Mouse (Mus musculus): ENCODE results near the gene Ribc1. TPM values are rescaled to one million over a fixed set of nuclear protein-coding genes. Genes with fewer than 3 reads are reported as not detected.
A peak's percentile ranks its signal among the peaks of the same experiment; 100 is the strongest.

Ribc1 gene
- polyA plus RNA-seq, 1 experiment = 0.97 TPM

- Histone ChIP-seq H3K4me3 (no peak overlapping the region), H3K79me2 (ENCODE audit: control insufficient read depth, insufficient read depth) (no peaks in the 10 kb centered on the region), H3ac (ENCODE audit: control insufficient read depth, insufficient read length) (no peak overlapping the region), H3K27me3 (ENCODE audit: control insufficient read depth, insufficient read depth, insufficient read length) (no peaks in the 10 kb centered on the region), H3K36me3 (ENCODE audit: control insufficient read depth, insufficient read depth) (peaks cover 4% of the 10 kb centered on the region), H3K4me2 (ENCODE audit: low read depth) (no peak overlapping the region)
- TF ChIP-seq MYOG (IDR thresholded peaks at IDR 0.05; ENCODE audit: control insufficient read depth in 1 of 3, insufficient read depth in 1 of 3, insufficient read length in 2 of 3, low read depth in 2 of 3) (no peak), USF1 (IDR thresholded peaks at IDR 0.05; ENCODE audit: low read depth) (no peak), REST (IDR thresholded peaks at IDR 0.05; ENCODE audit: insufficient read depth, insufficient read length) (no peak), MAX (IDR thresholded peaks at IDR 0.05; ENCODE audit: low read depth) (no peak), TCF12 (IDR thresholded peaks at IDR 0.05; ENCODE audit: insufficient read depth, poor library complexity, severe bottlenecking) (no peak), TCF3 (IDR thresholded peaks at IDR 0.05; ENCODE audit: insufficient read length, low read depth) (no peak), MYOD1 (IDR thresholded peaks at IDR 0.05; ENCODE audit: control insufficient read depth in 1 of 3, insufficient read length in 2 of 3, low read depth in 2 of 3) (no peak), CEBPB (IDR thresholded peaks at IDR 0.05; ENCODE audit: insufficient read depth, poor library complexity, severe bottlenecking) (no peak)
Measured at GRCm38 (mm10) chrX:152047230-152047629, 31.1 kb upstream of the Ribc1 start.

- Histone ChIP-seq H3ac (ENCODE audit: control insufficient read depth, insufficient read length) (no peak overlapping the region), H3K36me3 (ENCODE audit: control insufficient read depth, insufficient read depth) (peaks cover 9% of the 10 kb centered on the region)
- TF ChIP-seq TCF3 (IDR thresholded peaks at IDR 0.05; ENCODE audit: insufficient read length, low read depth) (no peak), POLR2AphosphoS2 (IDR thresholded peaks at IDR 0.05; ENCODE audit: insufficient read length, low read depth) (no peak), MYOG (IDR thresholded peaks at IDR 0.05; ENCODE audit: control insufficient read depth in 1 of 3, insufficient read depth in 1 of 3, insufficient read length in 2 of 3, low read depth in 2 of 3) (no peak), MYOD1 (IDR thresholded peaks at IDR 0.05; ENCODE audit: control insufficient read depth in 1 of 3, insufficient read length in 2 of 3, low read depth in 2 of 3) (no peak), REST (IDR thresholded peaks at IDR 0.05; ENCODE audit: insufficient read depth, insufficient read length) (no peak), TCF12 (IDR thresholded peaks at IDR 0.05; ENCODE audit: insufficient read depth, poor library complexity, severe bottlenecking) (no peak), POLR2A (IDR thresholded peaks at IDR 0.05; ENCODE audit: insufficient read length, low read depth) (no peak), MAX (IDR thresholded peaks at IDR 0.05; ENCODE audit: low read depth) (no peak), CEBPB (IDR thresholded peaks at IDR 0.05; ENCODE audit: insufficient read depth, poor library complexity, severe bottlenecking) (no peak), E2F4 (IDR thresholded peaks at IDR 0.05; ENCODE audit: insufficient read depth) (no peak), USF1 (IDR thresholded peaks at IDR 0.05; ENCODE audit: low read depth) (no peak), SRF (IDR thresholded peaks at IDR 0.05; ENCODE audit: control insufficient read depth, insufficient read length, low read depth) (no peak)
Measured at GRCm38 (mm10) chrX:152039865-152040264, 23.8 kb upstream of the Ribc1 start.

GRCm38 (mm10) chrX:152019294-152019693 lies 3.2 kb upstream of the Ribc1 start:
- no peak overlapping the region for H3K4me2 ChIP-seq (ENCODE audit: low read depth)
- peaks cover 50% of the 10 kb centered on the region for H3K79me2 ChIP-seq (ENCODE audit: control insufficient read depth, insufficient read depth)
- no peak overlapping the region for H3ac ChIP-seq (ENCODE audit: control insufficient read depth, insufficient read length)
- TF ChIP-seq POLR2AphosphoS2 (IDR thresholded peaks at IDR 0.05; ENCODE audit: insufficient read length, low read depth) = no peak
- TF ChIP-seq E2F4 (IDR thresholded peaks at IDR 0.05; ENCODE audit: insufficient read depth) = no peak
- no peak for TF ChIP-seq USF1 (IDR thresholded peaks at IDR 0.05; ENCODE audit: low read depth)
- no peak for TF ChIP-seq MYOG (IDR thresholded peaks at IDR 0.05; ENCODE audit: control insufficient read depth in 1 of 3, insufficient read depth in 1 of 3, insufficient read length in 2 of 3, low read depth in 2 of 3)
- TF ChIP-seq SRF (IDR thresholded peaks at IDR 0.05; ENCODE audit: control insufficient read depth, insufficient read length, low read depth) = no peak
- no peak for TF ChIP-seq TCF12 (IDR thresholded peaks at IDR 0.05; ENCODE audit: insufficient read depth, poor library complexity, severe bottlenecking)
- no peak for TF ChIP-seq MAX (IDR thresholded peaks at IDR 0.05; ENCODE audit: low read depth)
- no peak for TF ChIP-seq TCF3 (IDR thresholded peaks at IDR 0.05; ENCODE audit: insufficient read length, low read depth)
- no peak for TF ChIP-seq CEBPB (IDR thresholded peaks at IDR 0.05; ENCODE audit: insufficient read depth, poor library complexity, severe bottlenecking)
- no peak for TF ChIP-seq POLR2A (IDR thresholded peaks at IDR 0.05; ENCODE audit: insufficient read length, low read depth)
- TF ChIP-seq REST (IDR thresholded peaks at IDR 0.05; ENCODE audit: insufficient read depth, insufficient read length) = no peak
- H3K27me3 ChIP-seq (ENCODE audit: control insufficient read depth, insufficient read depth, insufficient read length) = no peaks in the 10 kb centered on the region
- H3K36me3 ChIP-seq (ENCODE audit: control insufficient read depth, insufficient read depth) = no peaks in the 10 kb centered on the region
- no peak overlapping the region for H3K4me3 ChIP-seq

More at GRCm38 (mm10) chrX:152039865-152040264, 23.8 kb upstream of the Ribc1 start:
- Histone ChIP-seq H3K79me2 (ENCODE audit: control insufficient read depth, insufficient read depth) (no peaks in the 10 kb centered on the region), H3K4me2 (ENCODE audit: low read depth) (no peak overlapping the region), H3K27me3 (ENCODE audit: control insufficient read depth, insufficient read depth, insufficient read length) (no peaks in the 10 kb centered on the region), H3K4me3 (no peak overlapping the region)

GRCm38 (mm10) chrX:152017186-152017585 lies 1.1 kb upstream of the Ribc1 start:
- Histone ChIP-seq H3ac (ENCODE audit: control insufficient read depth, insufficient read length) (peak overlapping the region; percentile 66), H3K4me2 (ENCODE audit: low read depth) (peak overlapping the region; percentile 80), H3K36me3 (ENCODE audit: control insufficient read depth, insufficient read depth) (no peaks in the 10 kb centered on the region), H3K4me3 (peak overlapping the region; percentile 73), H3K79me2 (ENCODE audit: control insufficient read depth, insufficient read depth) (peaks cover 50% of the 10 kb centered on the region), H3K27me3 (ENCODE audit: control insufficient read depth, insufficient read depth, insufficient read length) (no peaks in the 10 kb centered on the region)
- no peak for TF ChIP-seq USF1 (IDR thresholded peaks at IDR 0.05; ENCODE audit: low read depth)
- TF ChIP-seq CEBPB (IDR thresholded peaks at IDR 0.05; ENCODE audit: insufficient read depth, poor library complexity, severe bottlenecking) = no peak
- TF ChIP-seq TCF3 (IDR thresholded peaks at IDR 0.05; ENCODE audit: insufficient read length, low read depth) = no peak
- no peak for TF ChIP-seq POLR2A (IDR thresholded peaks at IDR 0.05; ENCODE audit: insufficient read length, low read depth)
- TF ChIP-seq POLR2AphosphoS2 (IDR thresholded peaks at IDR 0.05; ENCODE audit: insufficient read length, low read depth) = no peak
- no peak for TF ChIP-seq MAX (IDR thresholded peaks at IDR 0.05; ENCODE audit: low read depth)
- no peak for TF ChIP-seq SRF (IDR thresholded peaks at IDR 0.05; ENCODE audit: control insufficient read depth, insufficient read length, low read depth)
- no peak for TF ChIP-seq MYOD1 (IDR thresholded peaks at IDR 0.05; ENCODE audit: control insufficient read depth in 1 of 3, insufficient read length in 2 of 3, low read depth in 2 of 3)
- TF ChIP-seq MYOG (IDR thresholded peaks at IDR 0.05; ENCODE audit: control insufficient read depth in 1 of 3, insufficient read depth in 1 of 3, insufficient read length in 2 of 3, low read depth in 2 of 3) = no peak

- no peaks in the 10 kb centered on the region for H3K27me3 ChIP-seq (ENCODE audit: control insufficient read depth, insufficient read depth, insufficient read length)
- H3K4me3 ChIP-seq = peak overlapping the region; percentile 73
- peak overlapping the region; percentile 69 for H3K4me2 ChIP-seq (ENCODE audit: low read depth)
- peak overlapping the region; percentile 66 for H3ac ChIP-seq (ENCODE audit: control insufficient read depth, insufficient read length)
- TF ChIP-seq TCF12 (IDR thresholded peaks at IDR 0.05; ENCODE audit: insufficient read depth, poor library complexity, severe bottlenecking) (no peak), TCF3 (IDR thresholded peaks at IDR 0.05; ENCODE audit: insufficient read length, low read depth) (no peak), REST (IDR thresholded peaks at IDR 0.05; ENCODE audit: insufficient read depth, insufficient read length) (no peak), MAX (IDR thresholded peaks at IDR 0.05; ENCODE audit: low read depth) (no peak), E2F4 (IDR thresholded peaks at IDR 0.05; ENCODE audit: insufficient read depth) (no peak), SRF (IDR thresholded peaks at IDR 0.05; ENCODE audit: control insufficient read depth, insufficient read length, low read depth) (no peak), USF1 (IDR thresholded peaks at IDR 0.05; ENCODE audit: low read depth) (no peak), POLR2A (IDR thresholded peaks at IDR 0.05; ENCODE audit: insufficient read length, low read depth) (no peak), MYOG (IDR thresholded peaks at IDR 0.05; ENCODE audit: control insufficient read depth in 1 of 3, insufficient read depth in 1 of 3, insufficient read length in 2 of 3, low read depth in 2 of 3) (no peak), MYOD1 (IDR thresholded peaks at IDR 0.05; ENCODE audit: control insufficient read depth in 1 of 3, insufficient read length in 2 of 3, low read depth in 2 of 3) (no peak), POLR2AphosphoS2 (IDR thresholded peaks at IDR 0.05; ENCODE audit: insufficient read length, low read depth) (no peak), CEBPB (IDR thresholded peaks at IDR 0.05; ENCODE audit: insufficient read depth, poor library complexity, severe bottlenecking) (no peak)
- peaks cover 39% of the 10 kb centered on the region for H3K79me2 ChIP-seq (ENCODE audit: control insufficient read depth, insufficient read depth)
- H3K36me3 ChIP-seq (ENCODE audit: control insufficient read depth, insufficient read depth) = no peaks in the 10 kb centered on the region
Measured at GRCm38 (mm10) chrX:152015752-152016150, 344 bp downstream of the Ribc1 start.
